Mouse (Mus musculus) brain, embryonic 14.5 days (tissue): ENCODE measurements around the gene Tmem270. TPM values are rescaled to one million over a fixed set of nuclear protein-coding genes. Genes with fewer than 3 reads are reported as not detected.
"Not testable (repeated sequence)": the region's sequence is repeated elsewhere in the genome, so short reads cannot be mapped to it uniquely, and the experiment has no call there.

Experiments used
- DNase-seq: peaks from one replicate; pipeline ENCODE4 v3.0.0-alpha.2; 2011; ENCODE audit warnings: low read depth
- CTCF ChIP-seq: fragments of 200-500 bp; IDR thresholded peaks from 2 replicates; pipeline ENCODE4 v1.5.1; 2012; ENCODE audit warnings: inconsistent platforms, mild to moderate bottlenecking, moderate library complexity, borderline replicate concordance; ENCODE audit not compliant: insufficient read depth, insufficient read length; ENCODE audit errors: extremely low read depth
- POLR2A ChIP-seq: fragments of 200-500 bp; IDR thresholded peaks from 2 replicates; pipeline ENCODE4 v1.6.1; 2012; ENCODE audit warnings: mild to moderate bottlenecking, inconsistent platforms, borderline replicate concordance; ENCODE audit not compliant: poor library complexity, insufficient read depth, insufficient read length, severe bottlenecking; ENCODE audit errors: extremely low read depth
- polyA plus RNA-seq: library from polyadenylated mRNA; depleted of rRNA; stranded (reverse); fragments of >200 nt; gene quantifications from 2 replicates; pipeline ENCODE4 v1.2.3, GENCODE M21; 2012; rRNA removed

The Tmem270 gene
- not detected in 2 replicates for polyA plus RNA-seq

DNA sequence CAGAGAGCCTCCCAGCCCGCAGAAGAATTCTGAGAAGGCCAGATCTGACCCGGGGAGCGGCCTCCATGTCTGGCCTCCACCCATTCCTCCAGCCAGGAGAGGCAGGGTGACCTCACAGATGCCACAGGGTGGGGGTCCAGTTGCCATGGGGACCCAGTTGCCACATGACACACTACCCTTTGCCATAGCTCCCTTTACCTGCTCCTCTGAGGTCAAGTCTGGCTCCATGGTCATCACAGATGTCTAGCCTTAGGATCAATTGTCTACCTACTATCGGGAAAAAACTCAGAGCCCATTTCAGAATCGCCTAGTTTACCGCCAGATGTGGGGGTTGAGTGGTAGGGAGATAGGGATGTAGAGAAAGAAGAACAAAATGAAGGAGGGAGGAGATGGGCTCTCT, at the start of gene Tmem270:
Gene Tmem270, minus strand, starts transcription at position 101 of the 400 bp plus-strand sequence.
- no peak for DNase-seq
- TF ChIP-seq CTCF (no peak), POLR2A (no peak)

DNA sequence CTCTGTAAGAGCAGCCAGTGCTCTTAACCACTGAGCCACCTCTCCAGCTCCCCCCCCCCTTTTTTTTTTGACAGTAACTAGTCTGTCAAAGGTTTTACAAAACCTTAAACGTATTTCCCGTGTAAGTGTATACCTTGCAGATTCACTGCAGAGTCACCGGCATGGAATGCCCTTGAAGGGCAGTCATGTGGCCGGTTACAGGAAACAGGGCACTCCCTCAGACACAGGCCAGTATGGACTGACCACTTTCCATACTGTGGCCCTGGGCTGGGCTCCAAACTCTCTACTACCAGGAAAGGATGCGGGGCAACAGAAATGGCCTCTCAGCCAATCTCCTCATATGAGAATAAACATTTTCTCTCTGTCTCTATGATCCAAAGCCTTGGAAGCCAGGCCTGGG, 49.0 kb upstream of the Tmem270 start:
- no peak for DNase-seq
- TF ChIP-seq POLR2A: no peak
- TF ChIP-seq CTCF: no peak

DNA sequence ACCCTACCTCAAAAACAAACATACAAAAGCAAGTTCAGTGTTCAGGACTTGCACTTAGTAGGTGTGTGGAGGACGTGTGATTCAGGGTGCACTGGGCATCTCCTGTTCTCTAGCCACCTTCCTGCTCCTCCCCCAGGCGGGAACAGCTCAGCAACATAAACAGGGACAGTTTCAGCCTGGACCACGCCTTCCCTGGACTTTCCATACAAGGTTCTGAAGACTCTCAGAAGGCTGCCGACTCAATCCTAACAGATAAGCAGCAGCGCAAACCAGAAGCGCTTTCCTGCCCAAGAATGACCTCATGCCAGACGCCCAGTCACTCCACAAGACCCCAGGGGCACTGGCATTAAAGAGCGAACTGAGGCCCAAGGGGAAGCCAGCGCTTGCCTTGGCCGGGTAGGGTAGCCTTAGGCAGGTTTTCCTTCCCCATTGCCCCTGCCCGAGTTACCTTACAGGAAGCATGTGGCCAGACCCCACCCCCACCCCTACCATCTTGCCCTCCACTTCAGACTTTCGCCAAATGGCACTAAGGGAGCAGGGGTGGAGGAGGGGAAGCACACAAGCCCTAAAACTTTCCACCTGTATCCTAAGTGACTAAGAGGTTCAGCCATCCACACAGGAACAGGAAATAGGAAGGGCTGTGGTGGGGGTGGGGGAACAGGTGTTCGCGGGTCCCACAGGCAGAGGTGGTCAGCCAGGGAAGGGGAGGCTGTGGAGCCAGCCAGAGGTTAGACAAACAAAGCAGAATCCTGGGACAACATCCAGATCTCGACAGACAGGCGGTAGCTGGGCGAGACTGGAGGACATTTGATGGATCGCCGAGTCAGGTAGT, 44.7 kb upstream of the Tmem270 start:
- no peak for DNase-seq
- no peak for TF ChIP-seq POLR2A
- TF ChIP-seq CTCF: no peak

DNA sequence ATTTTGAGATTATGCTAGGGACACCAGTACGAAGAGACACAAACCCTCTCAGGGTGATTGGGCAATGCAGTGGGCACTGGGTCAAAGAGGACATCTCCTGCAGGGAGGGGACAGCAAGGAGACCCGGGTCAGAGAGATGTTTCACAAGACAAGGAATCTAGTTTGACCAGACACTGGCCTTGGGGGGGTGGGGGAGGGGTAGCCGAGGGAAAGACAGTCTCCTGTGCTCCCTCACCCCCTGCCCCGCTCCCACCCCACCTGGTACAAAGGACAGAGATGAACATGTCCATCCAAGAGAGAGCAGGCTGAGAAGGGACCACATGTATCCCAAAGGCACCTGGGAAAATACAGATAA, 41.5 kb upstream of the Tmem270 start:
- no peak for TF ChIP-seq POLR2A
- no peak for TF ChIP-seq CTCF
- DNase-seq: no peak

DNA sequence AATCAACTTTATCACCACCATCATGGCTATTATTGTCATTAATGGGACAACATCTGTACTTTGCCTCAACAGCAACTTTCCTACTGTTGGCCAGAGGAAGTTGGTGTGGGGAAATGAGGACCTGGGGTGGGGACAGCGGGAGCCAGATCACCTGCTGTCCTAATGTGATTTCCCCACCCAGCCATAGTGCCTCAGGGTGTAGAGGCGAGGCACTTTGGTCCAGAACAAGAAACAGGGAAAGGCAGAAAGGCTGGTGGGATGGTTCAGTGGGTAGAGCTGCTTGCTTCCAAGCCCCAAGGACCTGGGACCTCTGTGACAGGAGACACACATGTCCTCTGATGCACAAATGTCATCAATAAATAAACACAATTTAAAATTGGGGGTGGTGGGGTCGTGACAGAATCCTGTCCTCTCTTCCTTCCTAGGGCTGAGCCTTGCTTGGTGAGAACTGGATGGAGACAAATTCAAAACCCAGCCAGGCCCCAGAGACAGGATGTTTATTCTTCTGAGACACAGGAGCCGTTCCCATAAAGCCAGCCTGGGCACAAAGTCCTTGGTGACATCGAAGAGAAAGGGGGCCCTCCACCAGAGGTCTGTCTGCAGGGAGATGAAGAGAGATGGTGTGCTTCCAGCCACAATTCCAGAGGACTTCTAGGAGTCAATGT, 41.0 kb upstream of the Tmem270 start:
- TF ChIP-seq POLR2A (no peak), CTCF (no peak)

DNA sequence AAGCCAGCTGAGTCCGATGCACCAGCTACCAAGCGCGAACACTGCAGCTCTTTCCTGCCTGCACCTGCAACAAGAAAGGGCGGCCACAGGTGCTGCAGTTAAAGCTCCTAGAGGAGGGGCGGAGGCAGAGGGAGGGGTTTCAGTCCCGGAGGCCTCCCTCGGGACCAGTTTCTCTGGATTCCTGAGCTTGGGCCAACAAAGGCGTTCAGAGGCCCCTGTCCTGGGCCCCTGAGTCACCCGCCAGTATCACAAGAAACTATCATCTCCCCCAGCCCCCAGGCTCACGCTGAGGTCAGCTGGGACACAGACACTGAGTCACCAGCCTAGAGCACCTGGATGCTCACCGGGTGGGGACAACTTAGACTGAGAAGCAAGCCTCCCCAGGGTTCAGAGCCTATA, 40.3 kb upstream of the Tmem270 start, which contains the start of gene Cldn4:
Gene Cldn4, minus strand, starts transcription at position 78 of the 399 bp plus-strand sequence.
- DNase-seq: no peak
- TF ChIP-seq CTCF: no peak
- TF ChIP-seq POLR2A: no peak

More for the DNA sequence above, 41.0 kb upstream of the Tmem270 start:
- DNase-seq: no peak

DNA sequence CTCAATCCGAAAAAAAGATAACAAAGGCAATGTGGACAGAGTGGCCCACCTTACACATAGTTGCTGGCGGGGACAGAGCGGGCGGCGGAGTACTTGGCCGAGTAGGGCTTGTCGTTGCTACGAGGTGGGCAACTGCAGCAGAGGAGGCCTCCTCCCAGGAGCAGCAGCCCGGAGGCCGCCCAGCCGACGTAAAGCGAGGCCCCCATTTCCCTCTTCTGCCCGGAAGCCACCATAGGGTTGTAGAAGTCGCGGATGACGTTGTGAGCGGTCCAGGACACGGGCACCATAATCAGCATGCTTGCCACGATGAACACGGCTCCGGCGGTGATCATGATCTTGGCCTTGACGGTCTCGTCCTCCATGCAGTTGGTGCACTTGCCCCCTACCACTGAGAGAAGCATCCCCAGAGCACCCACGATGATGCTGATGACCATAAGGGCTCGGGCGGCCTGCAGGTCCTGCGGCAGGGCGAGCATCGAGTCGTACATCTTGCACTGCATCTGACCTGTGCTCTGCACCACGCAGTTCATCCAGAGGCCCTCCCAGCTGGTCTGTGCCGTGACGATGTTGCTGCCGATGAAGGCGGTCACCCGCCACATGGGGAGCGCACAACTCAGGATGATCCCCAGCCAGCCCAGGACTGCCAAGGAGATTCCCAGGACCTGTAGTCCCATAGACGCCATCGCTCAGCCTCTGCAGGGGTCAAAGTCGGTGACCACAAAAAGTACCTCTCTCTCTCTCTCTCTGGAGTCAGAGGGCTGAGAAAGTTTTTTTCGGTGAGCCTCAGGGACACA, 39.7 kb upstream of the Tmem270 start:
- DNase-seq: no peak
- TF ChIP-seq POLR2A (no peak), CTCF (no peak)

DNA sequence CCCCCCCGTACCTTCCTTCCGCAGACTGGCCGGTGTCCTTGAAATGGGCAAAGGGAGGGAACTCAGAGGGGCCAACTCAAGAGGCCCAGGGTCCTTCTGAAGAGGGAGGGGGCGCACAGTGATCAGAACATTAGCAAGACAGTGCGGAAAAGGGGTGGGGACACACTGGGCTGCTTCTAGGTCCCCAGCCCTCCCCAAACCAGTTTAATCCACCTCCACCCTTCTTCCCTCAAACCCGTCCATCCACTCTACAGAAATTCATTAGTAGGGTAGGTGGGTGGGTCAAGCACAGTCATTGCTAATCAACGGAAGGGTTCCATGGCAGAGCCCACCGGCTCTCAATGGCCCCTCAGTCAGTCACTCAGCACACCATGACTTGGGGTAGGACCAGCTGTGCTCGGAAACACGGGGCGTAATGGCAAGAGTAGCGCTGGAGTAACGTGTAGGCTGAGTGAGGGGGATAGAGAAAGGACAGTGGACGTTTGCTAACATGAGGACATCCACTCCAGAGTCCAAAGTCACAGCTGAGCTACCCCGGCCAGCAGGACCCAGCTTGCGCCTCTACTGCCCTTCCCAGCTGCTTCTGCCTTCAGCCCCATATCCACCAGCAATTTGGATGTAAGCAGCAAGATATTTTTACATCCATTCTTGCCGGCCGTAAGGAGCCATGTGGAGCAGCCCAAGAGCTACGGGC, 38.9 kb upstream of the Tmem270 start:
- DNase-seq: no peak
- TF ChIP-seq POLR2A: no peak
- no peak for TF ChIP-seq CTCF

DNA sequence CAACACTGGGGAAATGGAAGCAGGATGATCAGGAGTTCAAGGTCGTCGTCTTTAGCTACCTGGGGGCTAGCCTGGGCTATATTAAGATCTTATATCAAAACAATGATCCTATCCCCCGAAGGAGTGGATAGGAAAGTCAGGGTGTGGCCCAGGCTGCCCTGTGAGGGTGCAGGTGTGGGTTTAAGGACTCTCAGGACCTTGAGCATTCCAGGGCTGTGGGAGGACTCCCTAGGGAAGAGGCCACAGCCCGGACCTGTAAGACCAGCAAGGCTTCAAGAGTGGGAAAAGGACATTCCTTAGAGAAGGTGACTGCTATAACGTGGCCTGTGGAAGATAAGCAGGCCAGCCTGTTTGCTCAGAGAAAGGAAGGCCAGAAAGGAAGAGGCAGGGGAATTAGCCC, 37.6 kb upstream of the Tmem270 start:
- no peak for DNase-seq
- TF ChIP-seq POLR2A (no peak), CTCF (no peak)

DNA sequence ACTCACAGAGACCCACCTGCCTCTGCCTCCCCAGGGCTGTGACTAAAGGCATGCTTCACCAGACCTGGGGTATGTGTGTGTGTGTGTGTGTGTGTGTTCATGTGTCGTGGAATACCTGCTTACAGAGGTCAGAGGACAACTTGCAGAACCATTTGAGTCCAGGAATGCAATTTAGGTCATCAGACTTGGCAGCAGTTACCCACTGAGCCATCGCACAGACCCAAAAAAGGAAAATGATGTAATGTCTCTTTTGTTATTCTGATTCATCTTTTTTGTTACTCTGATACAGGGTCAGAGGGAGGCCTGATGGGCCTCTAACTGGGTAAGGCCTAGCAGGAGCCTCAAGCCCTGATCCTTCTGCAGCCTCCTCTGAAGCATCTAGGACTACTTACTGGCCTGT, 36.2 kb upstream of the Tmem270 start:
- no peak for TF ChIP-seq CTCF
- TF ChIP-seq POLR2A: no peak
- DNase-seq: no peak

DNA sequence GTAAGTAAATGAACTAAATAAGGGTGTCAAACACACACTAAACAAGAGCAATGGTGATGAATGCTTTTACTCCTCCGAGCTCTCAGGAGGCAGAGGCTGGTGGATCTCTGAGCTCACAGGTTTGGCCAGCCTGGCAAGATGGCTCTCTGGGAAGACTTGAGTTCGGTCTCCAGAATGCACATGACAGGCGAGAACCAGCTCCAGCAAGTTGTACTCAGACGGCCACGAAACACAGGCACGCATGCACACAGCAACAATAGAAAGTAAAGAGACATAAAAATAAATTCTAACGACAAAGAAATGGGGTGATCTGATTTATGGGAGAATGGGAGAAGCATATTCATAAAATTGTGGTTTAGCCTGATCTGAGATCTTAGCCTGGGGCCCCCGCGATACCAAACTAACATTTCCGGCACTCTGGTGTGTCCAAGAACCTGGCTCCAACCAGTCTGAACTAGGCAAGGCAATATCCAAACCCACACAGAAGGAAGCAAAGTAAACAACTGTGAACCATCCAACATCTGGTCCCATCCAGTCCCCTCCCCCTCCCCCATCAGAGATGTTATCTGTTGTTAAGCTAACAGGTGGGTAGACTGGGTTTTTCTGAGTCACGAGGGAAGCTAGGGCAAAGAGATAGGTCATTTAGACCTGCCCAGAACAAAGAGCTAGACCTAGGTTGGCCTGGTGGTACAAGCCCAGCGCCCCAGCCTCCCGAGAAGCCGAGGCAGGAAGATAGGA, 35.1 kb upstream of the Tmem270 start:
- no peak for DNase-seq
- TF ChIP-seq POLR2A: no peak
- TF ChIP-seq CTCF: no peak

DNA sequence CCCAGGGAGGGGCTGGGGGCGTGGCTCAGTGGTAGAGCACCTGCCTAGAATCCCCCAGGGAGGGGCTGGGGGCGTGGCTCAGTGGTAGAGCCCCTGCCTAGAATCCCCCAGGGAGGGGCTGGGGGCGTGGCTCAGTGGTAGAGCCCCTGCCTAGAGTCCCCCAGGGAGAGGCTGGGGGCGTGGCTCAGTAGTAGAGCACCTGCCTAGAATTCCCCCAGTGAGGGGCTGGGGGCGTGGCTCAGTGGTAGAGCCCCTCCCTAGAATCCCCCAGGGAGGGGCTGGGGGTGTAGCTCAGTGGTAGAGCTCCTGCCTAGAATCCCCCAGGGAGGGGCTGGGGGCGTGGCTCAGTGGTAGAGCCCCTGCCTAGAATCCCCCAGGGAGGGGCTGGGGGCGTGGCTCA, 33.0 kb upstream of the Tmem270 start:
- DNase-seq: not testable (repeated sequence)

DNA sequence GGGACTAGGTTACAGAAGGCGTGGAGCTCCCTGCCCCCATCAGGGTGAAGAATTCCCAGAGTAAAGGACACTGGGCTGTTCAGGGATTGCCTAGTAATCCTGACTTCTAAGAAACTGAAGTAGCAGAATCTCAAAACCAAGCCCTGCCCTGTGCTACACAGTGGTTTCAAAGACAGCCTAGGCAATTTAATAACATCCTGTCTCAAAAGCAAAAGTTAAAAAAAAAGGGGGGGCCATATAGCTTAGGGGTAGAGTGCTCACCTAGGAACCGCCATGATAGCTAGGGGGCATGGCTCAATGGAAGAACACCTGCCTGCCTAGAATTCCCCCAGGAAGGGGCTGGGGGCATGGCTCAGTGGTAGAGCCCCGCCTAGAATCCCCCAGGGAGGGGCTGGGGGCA, 32.5 kb upstream of the Tmem270 start:
- no peak for DNase-seq
- no peak for TF ChIP-seq CTCF
- TF ChIP-seq POLR2A: no peak
